Mouse (Mus musculus) layer of hippocampus, postnatal 25 days (tissue): ENCODE measurements around the gene Cyfip1. TPM values are rescaled to one million over a fixed set of nuclear protein-coding genes. Genes with fewer than 3 reads are reported as not detected.

Experiments
- DNase-seq, 2 experiments: peaks; one replicate each; pipeline ENCODE4 v3.0.0; 2022; ENCODE audit warnings: mixed read lengths in 2 of 2, low spot score in 1 of 2; ENCODE audit errors: extremely low spot score in 1 of 2
- total RNA-seq, 2 experiments: library from RNA; stranded (reverse); gene quantifications; 2 replicates each; pipeline ENCODE4 v1.2.3; 2021

Cyfip1 gene
- 100 to 1,000 TPM; 111 to 132 TPM for total RNA-seq

DNA sequence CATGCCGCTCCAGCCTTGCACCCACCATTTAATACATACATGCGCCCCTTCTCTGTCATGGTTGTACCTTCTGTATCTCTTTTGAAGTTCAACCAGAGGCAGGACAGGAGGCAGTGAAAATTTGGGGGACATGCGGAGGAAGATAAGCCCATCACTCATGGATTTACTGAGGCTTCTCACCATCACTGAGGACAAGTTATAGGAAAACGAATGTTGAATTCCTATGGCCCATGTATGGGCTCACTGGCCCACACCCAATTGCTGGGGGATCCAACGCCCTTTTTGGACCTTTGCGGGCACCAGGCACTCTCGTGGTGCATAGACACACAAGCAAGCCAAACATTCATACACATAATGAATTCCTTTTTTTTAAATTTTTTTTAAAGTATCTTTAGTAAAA, at the start of gene Cyfip1:
Gene Cyfip1 (plus strand): TSS at position 301 of the 400 bp plus-strand sequence.
- no peak for DNase-seq

DNA sequence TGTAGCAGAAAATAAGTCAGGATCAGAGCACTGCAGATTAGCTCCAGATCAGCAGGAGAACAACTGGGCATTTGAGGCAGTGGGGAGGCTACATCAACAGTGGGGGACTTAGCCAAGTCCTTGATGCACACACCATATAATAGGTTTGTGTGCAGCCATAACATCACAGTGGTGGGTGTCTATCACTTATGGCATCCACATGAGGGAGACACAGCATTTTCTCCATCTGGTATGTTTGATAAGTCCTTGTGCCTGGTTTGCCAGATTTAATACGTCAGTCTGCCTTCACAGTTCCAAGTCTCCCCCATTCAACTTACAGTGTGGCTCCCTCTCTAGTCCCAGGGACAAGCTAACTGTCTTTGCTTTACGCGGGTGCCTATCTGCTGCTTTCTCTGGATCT, 49.3 kb upstream of the Cyfip1 start:
- DNase-seq = peak in 1 of 2 experiments; percentile 12

DNA sequence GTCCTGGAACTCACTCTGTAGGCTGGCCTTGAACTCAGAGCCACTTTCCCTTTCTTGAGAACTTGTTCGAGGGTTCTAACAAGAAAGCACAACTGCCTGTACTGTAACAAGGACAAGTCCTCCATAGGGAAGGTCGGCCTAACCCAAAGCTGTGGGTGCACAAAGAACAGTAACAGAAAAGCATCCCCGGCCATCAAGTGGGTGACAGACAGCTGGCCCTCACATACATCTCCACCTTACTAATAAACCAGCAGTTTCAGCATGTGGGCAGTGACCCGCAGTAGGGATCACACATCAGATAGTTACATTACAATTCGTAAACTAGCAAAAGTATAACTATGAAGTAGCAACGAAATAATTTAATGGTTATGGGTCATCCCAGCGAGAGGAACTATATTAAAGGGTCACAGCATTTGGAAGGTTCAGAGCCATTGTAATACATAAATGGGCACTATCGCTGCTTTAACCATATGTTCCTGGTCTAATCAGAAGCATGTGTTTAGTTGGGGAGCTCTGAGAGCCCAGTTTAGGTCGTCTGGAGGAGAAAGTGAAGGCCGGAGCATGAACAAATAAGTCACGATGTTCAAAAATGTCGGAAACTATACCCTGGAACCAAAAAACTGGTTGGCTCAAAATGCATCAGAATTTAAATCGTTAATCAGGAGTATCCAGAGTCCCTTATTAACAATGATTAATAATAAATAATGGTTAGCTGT, 48.2 kb upstream of the Cyfip1 start:
- no peak for DNase-seq

DNA sequence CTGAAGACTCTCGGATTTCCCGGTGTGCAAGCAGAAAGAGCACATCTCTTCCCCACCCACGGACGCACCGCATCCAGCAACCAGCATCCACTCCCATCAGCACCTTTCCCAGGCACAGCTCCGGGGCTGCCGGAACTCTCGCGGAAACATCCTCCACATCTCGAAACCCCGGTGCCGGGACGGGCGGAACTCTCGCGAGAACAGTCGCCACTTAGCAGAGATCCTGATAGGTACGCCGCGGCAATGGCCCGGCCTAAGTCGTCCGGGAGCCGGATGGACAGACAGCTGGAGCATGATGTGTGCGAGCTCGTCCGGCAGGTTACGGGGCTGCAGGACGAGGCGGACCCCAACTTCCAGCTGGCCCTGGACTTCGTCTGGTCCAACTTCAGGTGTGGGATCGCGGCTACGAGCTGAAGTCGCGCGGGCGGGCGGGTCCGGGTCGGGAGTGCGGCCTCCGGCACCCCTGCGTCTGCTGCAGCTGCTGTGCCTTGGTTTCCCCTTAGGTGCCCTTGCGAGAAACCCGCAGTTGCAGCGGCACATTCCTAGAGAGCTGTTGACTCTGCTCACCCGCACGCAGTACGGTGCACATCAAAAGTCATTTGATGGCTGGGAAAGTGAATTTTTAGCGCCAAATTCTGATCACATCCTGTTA, 47.5 kb upstream of the Cyfip1 start, which contains the start of gene Tubgcp5:
Gene Tubgcp5 (plus strand): TSS at position 203 of the 652 bp plus-strand sequence.
- DNase-seq = peak; percentile 91 to 96

DNA sequence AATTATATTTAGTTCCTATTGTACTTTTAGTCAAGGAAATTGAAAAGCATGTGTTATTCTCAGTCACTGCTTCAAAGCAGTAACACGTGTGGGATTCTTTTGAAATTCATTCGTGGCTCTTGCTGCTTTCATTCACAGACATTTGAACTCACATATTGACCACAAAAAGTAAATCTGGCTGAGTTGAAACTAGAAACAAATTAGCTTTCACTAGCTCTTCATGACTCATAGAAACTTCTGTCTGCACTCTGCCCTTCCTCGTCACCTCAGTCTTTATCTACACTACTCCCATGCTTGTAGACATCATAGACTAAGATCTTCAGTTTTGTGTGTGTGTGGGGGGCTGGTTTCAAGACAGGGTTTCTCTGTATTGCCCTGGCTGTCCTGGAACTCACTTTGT, 41.6 kb upstream of the Cyfip1 start:
- no peak for DNase-seq

DNA sequence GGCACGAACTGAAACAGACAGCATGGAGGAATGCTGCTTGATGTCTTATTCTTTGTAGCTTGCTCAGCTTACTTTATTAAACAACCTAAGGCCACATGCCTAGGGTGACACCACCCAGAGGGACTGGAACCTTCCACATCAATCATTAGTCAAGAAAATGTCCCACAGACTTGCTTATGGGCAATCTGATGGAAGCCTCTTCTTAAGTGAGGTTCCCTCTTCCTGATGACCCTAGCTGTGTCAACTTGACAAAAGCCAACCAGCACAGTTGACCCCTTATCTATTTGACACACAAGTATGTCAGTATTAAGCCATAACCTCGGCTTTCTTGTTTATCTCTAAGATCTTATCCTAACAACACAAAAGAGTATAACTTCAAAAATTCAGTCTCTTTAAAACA, 31.6 kb upstream of the Cyfip1 start:
- no peak for DNase-seq

DNA sequence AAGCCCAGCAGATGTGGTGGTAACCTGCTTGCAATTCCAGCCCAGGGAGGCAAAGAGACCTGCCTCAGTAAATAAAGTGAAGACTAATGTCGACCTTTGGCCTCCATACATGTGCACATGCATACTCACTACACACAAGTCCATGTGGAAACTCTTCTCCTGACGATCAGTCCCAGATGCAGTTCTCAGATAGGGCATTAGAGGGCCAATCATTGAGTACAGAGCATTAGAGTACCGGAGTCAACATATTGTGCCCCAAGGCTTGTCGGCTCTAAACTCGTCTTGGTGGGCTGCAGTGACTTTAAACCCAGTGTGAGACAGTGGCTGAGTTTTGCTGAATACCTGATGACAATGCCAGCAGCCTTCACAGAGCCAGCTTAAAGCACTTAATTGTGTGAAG, 17.1 kb upstream of the Cyfip1 start:
- DNase-seq = no peak

DNA sequence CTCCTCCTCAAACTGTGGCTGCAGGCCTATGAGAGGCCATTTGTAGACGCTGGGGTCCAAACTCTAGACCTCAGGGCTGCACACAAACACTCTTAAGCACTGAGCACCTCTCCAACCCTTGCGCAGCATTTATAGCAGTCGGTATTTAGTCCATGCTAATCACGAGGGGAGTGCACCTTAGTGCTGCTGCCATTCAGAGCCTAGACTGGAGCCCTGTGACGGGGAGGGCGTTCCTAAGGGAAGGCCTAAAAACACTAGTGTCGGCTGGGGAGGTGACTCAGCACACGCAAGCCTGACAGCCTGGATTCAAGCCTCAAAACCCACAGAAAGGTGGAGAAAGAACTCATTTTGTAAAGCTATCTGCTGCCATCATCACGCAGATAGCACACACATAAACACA, 14.0 kb upstream of the Cyfip1 start:
- DNase-seq = no peak

DNA sequence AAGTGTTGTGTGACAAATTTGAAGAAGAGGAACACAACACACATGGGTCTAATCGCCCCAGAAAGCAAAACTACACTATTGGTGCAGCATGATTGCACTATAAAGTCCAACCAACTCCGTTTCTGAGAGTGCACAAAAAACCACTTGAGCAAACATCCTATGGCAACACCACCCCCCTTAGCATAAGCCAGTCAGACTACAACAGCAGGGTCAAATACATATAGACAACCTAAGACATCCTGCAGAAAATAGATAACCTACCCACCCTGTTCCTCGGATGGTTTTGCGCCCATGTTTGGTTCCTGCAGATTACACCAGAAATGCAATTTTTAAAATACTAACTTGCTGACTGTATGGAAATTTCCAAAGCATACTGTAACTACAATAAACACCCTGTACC, 4.7 kb upstream of the Cyfip1 start:
- no peak for DNase-seq

DNA sequence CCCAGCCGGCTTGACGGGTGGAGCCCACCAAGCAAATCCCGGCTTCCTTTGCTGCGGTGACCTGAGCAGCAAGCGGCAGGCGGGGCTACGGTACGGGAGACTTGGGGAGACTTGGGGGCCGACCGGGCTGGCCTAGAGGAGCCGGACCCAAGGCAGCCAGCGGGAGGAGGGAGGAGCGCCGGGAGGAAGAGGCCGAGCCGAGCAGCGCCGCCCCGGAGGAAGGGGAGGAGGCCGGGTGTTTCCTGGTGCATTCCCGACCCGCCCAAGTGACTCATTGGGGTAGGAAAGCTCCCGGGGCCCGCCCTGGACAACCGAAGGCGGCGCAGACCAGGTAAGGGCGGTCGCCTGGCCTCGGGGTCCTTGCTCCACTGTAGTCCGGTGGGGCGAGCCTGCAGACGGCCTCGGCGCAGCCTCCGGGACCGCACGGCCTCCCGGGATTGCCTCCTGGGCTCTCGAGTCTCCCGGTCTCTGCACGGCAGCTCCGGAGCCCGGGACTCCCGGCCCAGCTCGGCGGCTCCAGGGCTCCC, 495 bp downstream of the Cyfip1 start:
- peak; percentile 75 to 82 for DNase-seq

DNA sequence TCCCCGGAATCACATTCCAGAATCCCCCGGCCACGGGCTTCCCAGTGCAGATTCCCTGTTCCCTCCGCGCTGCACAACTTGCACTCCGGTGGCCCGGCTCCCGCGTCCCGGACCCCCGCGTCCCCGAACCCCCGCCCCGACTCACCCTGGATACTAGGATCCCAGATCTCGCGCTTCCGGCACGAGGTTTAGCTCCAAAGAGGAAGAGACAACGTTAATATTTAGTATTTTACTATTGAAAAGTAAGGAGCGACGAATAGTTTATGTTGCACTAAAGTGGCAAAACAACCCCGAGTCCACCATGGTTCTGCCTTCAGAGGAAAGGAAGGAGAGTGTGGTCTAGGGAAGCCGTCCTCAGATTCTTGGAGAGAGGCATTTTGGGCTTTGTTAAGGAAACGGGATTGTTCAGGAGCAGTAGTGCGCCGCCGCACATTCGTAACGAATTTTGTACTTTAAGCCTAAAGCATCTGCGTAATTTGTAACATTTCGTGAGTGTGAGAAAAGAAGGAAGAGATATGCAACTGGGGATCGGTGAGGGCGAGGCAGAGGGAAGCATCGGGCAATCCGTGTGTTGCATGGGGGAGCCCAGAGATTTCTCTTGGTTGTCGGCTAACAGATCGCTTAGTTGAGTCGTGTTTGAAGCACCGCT, 1.1 kb downstream of the Cyfip1 start:
- DNase-seq = peak in 1 of 2 experiments; percentile 35

DNA sequence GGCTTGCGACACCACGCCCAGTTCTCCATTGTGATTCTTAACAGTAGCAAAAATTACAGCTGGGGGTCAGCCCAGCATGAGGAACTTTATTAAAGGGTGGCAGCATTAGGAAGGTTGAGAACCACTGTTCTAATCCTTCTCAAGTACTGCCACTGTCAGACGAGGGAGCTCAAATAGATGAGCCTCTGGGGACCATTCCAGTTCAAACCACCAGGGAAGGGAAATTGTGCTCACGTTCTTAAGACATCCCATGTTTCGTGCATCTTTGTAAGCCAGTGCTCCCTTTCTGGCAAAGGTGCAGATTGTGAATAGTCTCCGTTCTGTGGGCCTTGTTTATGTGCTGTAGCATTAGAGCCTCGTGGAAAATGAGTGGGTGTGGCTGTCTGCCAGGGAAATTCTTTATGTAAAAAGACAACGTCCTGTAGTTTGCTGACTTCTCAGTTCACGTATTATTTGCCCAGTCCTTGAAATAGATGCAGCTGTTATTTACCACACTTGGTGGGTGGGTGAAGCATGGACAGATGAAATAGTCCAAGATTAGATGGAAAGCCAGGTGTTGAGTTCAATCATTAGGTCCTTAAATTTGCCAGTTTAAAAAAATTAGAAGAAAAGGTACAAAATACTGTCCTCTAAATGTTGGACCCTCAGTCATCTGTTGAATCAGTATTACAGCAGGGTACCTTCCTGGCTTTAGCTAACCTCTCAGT, 5.2 kb downstream of the Cyfip1 start:
- no peak for DNase-seq

DNA sequence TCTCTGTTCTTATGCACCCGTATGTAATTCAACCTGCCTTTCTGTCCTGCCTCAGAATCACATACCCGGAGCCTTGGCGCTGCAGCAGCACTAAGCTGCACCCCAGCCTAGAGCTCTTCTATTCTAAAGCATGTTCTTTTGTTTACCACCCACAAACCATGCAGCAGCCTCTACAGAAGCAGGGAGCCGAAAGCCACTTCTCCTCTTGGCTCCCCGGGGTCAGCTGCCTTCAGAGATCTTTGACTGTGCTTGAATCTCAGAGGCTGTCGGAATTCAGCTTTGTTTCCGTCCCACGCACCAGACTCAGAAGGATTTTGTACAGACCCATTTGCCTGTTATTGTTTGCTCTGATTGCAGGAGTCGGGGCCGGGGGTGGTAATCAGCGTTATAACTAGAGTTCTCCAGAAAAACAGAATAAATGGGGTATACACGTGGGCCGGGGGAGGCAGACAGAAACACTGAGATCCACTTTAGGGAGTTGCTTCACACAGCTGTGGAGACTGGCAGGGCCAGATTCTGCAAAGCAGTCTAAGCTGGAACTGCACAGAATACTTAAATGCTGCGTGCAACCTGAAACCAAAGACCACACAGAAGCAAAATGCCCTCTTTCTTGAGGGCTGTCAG, 8.5 kb downstream of the Cyfip1 start:
- peak in 1 of 2 experiments; percentile 50 for DNase-seq

DNA sequence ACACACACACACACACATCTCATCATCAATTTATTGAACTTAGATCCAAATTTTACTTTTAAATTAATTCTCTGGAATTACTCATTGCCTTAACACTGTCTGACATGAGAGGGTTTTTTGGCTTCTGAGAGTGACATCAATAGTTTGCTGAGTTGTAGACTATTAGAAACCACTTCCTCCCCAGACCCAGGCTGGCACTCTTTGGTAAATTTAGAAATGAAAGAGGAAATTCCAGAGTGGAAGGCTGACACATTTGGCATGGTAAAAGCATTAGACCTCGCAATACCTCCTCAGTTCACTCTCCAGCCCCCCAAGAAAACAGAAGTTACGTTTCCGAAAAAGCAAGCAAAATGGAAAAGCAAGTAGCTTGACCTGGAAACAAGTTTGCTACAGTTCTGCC, 11.2 kb downstream of the Cyfip1 start:
- DNase-seq = no peak

DNA sequence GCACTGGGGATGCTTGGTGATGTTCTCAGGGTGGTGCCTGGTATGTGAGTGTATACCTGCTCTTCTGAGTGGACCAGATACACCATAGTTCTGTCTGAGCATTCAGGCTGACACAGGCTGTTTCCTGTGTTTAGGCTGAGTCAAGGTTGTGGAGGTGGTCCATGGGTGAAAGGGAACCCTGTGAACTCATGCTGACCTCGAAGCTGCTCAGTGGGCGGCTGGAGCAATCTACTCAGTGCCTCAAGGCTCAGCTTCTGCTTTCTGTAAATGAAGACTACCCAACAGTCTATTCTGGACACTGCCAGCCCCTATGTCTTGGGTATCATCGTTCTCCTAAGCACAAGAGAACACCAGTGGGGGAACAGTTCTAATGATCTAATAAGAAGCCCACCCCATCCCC, 14.1 kb downstream of the Cyfip1 start:
- DNase-seq = no peak

DNA sequence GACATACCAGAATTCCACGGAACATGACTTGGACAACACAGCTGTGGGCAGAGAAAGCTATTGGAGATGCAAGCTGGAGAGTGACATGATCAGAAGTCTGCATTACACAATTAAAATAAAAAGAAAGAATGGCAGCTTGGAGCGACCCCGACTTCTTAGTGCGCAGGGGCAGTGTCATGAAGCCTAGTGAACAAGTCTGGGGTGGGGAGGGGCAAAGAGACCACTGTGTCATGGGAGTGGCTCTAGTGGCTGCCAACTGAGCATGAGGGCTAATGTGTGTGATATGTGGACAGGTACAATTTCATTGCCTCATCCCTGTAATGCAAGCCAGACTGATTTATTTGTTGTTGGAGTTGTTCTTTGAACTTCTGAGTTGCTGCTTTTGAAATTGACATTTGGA, 15.2 kb downstream of the Cyfip1 start:
- no peak for DNase-seq

DNA sequence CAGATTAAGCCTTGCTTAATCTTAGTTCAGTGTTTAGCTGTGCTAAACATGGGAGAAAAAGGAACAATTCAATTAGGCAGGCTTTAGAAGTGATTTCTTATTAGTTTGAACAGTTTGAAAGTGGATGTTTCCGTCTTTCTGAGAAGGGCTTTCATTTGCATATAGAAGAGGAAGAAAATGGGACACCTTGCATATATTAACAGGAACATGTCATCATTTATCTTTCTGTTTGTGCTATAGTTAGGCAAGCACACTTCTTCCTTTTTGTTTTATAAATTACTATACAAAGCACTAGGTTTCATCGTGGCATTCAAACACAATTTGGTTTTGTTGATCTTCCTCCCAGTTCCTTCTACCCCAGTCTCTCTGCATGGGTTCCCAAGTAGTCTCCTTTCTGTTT, 16.2 kb downstream of the Cyfip1 start:
- no peak for DNase-seq

DNA sequence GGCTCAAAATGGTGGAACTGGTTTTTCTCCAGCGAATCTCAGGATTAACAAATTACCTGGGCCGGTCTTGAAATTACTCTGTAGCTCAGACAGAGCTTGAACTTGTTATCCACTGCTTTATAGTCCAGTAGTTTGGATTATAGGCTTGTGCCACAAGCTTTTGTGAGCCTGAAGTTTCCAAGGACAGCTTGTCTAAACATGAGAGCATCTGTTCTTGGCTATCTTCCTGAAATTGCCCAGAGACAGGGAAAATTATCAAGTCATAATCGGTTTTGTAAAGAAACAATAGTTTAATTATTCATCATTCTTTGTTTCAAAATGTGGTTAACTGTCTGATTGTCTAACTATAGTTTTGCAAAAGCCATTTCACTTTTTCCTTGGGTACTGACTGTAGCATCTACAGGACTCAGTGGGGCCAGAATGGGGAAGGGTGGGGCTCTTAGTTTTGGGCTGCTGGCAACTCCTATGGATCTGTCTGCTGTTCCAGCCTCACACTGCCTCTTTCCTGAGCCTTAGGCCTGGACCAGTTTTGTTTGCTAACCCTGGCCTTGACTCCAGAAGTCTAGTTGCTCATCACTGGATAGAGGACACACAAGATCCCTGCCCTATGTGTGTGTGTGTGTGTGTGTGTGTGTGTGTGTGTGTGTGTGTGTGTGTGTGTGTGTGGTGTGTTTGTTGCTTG, 17.4 kb downstream of the Cyfip1 start:
- DNase-seq = no peak

DNA sequence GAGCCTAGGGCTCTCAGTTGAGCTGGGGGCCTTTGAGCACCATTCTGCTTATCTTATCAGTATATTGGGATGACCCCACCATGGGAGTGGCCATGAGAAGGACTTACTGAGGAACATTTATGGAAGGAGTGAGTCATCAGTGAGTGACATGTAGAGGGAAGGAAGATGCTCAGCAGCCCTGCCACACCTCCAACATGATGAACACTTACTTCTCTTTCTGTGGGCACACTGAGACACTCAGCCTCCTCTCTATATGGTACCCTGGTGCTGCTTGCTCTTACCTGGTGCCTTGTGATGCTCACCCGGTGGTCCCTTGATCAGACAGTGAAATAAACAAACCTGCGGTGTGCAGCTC, 17.9 kb downstream of the Cyfip1 start:
- no peak for DNase-seq

DNA sequence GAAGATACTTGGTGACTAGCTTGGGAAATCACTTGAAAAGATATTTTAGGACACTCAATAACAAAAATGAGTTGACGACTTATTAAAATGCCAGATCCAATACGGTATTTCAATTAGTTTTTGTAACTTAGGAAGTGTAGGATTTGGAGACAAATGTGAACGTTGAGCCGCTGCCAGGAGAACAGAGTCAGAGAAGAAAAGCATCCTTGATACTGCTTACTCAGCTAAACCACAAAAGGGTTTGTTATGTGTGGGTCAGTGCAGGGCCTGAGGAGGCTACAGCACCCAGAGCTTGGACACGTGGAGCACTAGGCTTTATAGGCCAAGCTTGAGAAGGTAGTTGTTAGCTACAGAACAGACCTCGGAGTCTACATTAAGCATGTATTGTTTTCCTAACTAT, 18.4 kb downstream of the Cyfip1 start:
- peak in 1 of 2 experiments; percentile 56 for DNase-seq
